31 mouse cellular contexts compared by ENCODE assay signal in the genomic region with DNA sequence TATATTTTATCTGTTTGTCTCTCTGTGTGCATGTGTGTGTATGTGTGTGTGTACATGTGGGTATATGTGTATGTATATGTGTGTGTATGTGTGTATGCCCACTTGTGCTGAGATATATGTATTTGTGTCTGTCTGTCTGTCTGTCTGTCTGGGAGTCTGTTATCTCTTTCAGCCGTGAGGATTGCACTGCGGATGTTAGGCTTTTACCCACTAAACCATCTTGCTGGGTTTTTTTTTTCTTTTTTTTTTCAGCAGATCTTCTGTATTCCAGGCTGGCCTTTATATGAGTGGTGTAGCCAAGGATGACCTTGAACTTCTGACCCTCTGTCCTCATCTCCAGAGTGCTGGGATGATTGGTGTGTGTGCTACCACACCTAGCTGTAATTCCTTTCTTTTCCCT. TPM values are rescaled to one million over a fixed set of nuclear protein-coding genes. Genes with fewer than 3 reads are reported as not detected.
DNase-seq lines count a peak whose midpoint lies in the region; ATAC-seq and TF ChIP-seq lines count a peak whose summit lies in the region.
"Had no signal": no experiment of that assay in that cellular context is flagged by ENCODE, and none has a peak within 500 bp of the region (broad histone marks: within the 10 kb centered on the region; RNA-seq: fewer than 3 reads in every experiment).

No protein-coding gene starts in this region.

- H3K27me3 ChIP-seq in megakaryocyte, embryonic 14.5 days (replicated peaks), result no peaks in the 10 kb centered on the region
- no peaks in the 10 kb centered on the region for H3K27me3 ChIP-seq in MEL (ENCODE audit: control insufficient read depth in 1 of 2, insufficient read depth in 2 of 2, low read length in 2 of 2)
- H3K27me3 ChIP-seq: embryonic facial prominence, embryonic 13.5 days; forebrain, embryonic 12.5 days; forebrain, embryonic 15.5 days; hindbrain, embryonic 12.5 days; hindbrain, embryonic 15.5 days had no signal

- intact Hi-C loops in left cerebral cortex, postnatal 10 days (cut with DNase I), result no loop called here

- no peaks in the 10 kb centered on the region for H3K9me3 ChIP-seq in megakaryocyte, embryonic 14.5 days
- no peaks in the 10 kb centered on the region for H3K9me3 ChIP-seq in MEL (replicated peaks; ENCODE audit: insufficient read depth, low read length)
- H3K9me3 ChIP-seq: embryonic facial prominence, embryonic 10.5 days; embryonic facial prominence, embryonic 13.5 days; forebrain, embryonic 12.5 days; forebrain, embryonic 15.5 days; G1E; hindbrain, embryonic 12.5 days; hindbrain, embryonic 15.5 days had no signal

- TF ChIP-seq CTCF in MEL (IDR thresholded peaks at IDR 0.05 in 2 of 3, conservative IDR thresholded peaks at IDR 0.05 in 1 of 3; ENCODE audit: control insufficient read depth in 1 of 3, insufficient read depth in 1 of 3, low read depth in 2 of 3, low read length in 3 of 3, poor library complexity in 1 of 3, severe bottlenecking in 1 of 3), result no peak
- no peak for TF ChIP-seq CTCF in bone marrow macrophage, adult 2 months (IDR thresholded peaks at IDR 0.05; ENCODE audit: low read depth, low read length)

- H3K4me3 ChIP-seq in megakaryocyte, embryonic 14.5 days (replicated peaks), result peak overlapping the region; percentile 86
- H3K4me3 ChIP-seq in MEL (ENCODE audit: control insufficient read depth in 1 of 2, insufficient read depth in 1 of 2, low read depth in 2 of 2, low read length in 2 of 2), result no peak overlapping the region
- no peak overlapping the region for H3K4me3 ChIP-seq in bone marrow macrophage, adult 2 months (ENCODE audit: insufficient read depth, low read length)
- H3K4me3 ChIP-seq: embryonic facial prominence, embryonic 10.5 days; embryonic facial prominence, embryonic 13.5 days; erythroblast, embryonic 14.5 days; forebrain, embryonic 12.5 days; forebrain, embryonic 15.5 days; gastrocnemius, adult 2 months; hindbrain, embryonic 12.5 days; hindbrain, embryonic 15.5 days had no signal

- peaks cover 42% of the 10 kb centered on the region for H3K4me1 ChIP-seq in megakaryocyte, embryonic 14.5 days
- H3K4me1 ChIP-seq in MEL (ENCODE audit: control insufficient read depth in 1 of 2, insufficient read depth in 2 of 2, low read length in 2 of 2), result peaks cover 26 to 38% of the 10 kb centered on the region in 2 experiments
- H3K4me1 ChIP-seq in bone marrow macrophage, adult 2 months (ENCODE audit: control insufficient read depth, insufficient read depth, low read length), result peaks cover 55% of the 10 kb centered on the region
- H3K4me1 ChIP-seq: embryonic facial prominence, embryonic 13.5 days; forebrain, embryonic 12.5 days; forebrain, embryonic 15.5 days; hindbrain, embryonic 12.5 days; hindbrain, embryonic 15.5 days had no signal

- peak; percentile 36 to 48; a peak in 1 of 4 replicates for TF ChIP-seq EP300 in MEL (IDR thresholded peaks at IDR 0.05; ENCODE audit: low read depth in 1 of 2, low read length in 2 of 2)

- ATAC-seq in megakaryocyte, adult 5-6 weeks (ENCODE audit: poor library complexity, severe bottlenecking), result no peak
- ATAC-seq: activated CD4-positive, CD25-positive, alpha-beta regulatory T cell, adult 4 months; forebrain, embryonic 15.5 days had no signal

- H3K27ac ChIP-seq in MEL (ENCODE audit: control insufficient read depth, low read depth, low read length), result peak overlapping the region; percentile 67
- peak overlapping the region; percentile 90 for H3K27ac ChIP-seq in bone marrow macrophage, adult 2 months (ENCODE audit: insufficient read depth, low read depth, low read length)
- H3K27ac ChIP-seq: embryonic facial prominence, embryonic 10.5 days; embryonic facial prominence, embryonic 13.5 days; forebrain, embryonic 12.5 days; forebrain, embryonic 15.5 days; gastrocnemius, adult 2 months; hindbrain, embryonic 12.5 days; hindbrain, embryonic 15.5 days had no signal

- TF ChIP-seq POLR2A in MEL (IDR thresholded peaks at IDR 0.05; ENCODE audit: control insufficient read depth in 1 of 2, insufficient read depth in 1 of 2, low read depth in 1 of 2, low read length in 2 of 2, poor library complexity in 1 of 2), result no peak
- no peak for TF ChIP-seq POLR2A in bone marrow macrophage, adult 2 months (IDR thresholded peaks at IDR 0.05; ENCODE audit: borderline replicate concordance, low read depth, low read length)

- no peaks in the 10 kb centered on the region for H3K36me3 ChIP-seq in megakaryocyte, embryonic 14.5 days (replicated peaks; ENCODE audit: low read length)
- H3K36me3 ChIP-seq in MEL (ENCODE audit: control insufficient read depth in 1 of 2, insufficient read depth in 2 of 2, low read length in 2 of 2), result peaks cover 0 to 36% of the 10 kb centered on the region in 2 experiments; a peak in 2 of 4 replicates
- H3K36me3 ChIP-seq: embryonic facial prominence, embryonic 10.5 days; embryonic facial prominence, embryonic 13.5 days; forebrain, embryonic 12.5 days; forebrain, embryonic 15.5 days; G1E; hindbrain, embryonic 12.5 days; hindbrain, embryonic 15.5 days had no signal

- H3K79me2 ChIP-seq in MEL (ENCODE audit: control insufficient read depth, insufficient read depth, low read length, poor library complexity), result no peaks in the 10 kb centered on the region

- DNase-seq in MEL (ENCODE audit: low read depth, low spot score), result peak; percentile 67
- DNase-seq in left cerebral cortex, postnatal 10 days (ENCODE audit: extremely low spot score in 1 of 2, low spot score in 2 of 2), result no peak
- no peak for DNase-seq in frontal cortex, adult 2 months (ENCODE audit: extremely low spot score in 1 of 2, low spot score in 1 of 2)
- no peak for DNase-seq in kidney, postnatal 10 days
- DNase-seq: adrenal gland, adult 8-10 months; adrenal gland, postnatal 25 days; cerebellum, adult 11 months; cerebellum, adult 8-10 months; cerebellum, postnatal 10 days; cerebellum, postnatal 36 days; embryo, embryonic 11 days; gastrocnemius, adult 2 months; gastrocnemius, postnatal 14 days had no signal

- no peak overlapping the region for H3K9ac ChIP-seq in MEL (ENCODE audit: control insufficient read depth, low read depth, low read length, poor library complexity, severe bottlenecking)
- H3K9ac ChIP-seq: embryonic facial prominence, embryonic 13.5 days; forebrain, embryonic 12.5 days; forebrain, embryonic 15.5 days; hindbrain, embryonic 12.5 days; hindbrain, embryonic 15.5 days had no signal

- TF ChIP-seq RAD21 in MEL (IDR thresholded peaks at IDR 0.05; ENCODE audit: low read depth, low read length), result no peak

TF ChIP-seq in MEL, 35 proteins besides CTCF, POLR2A, EP300 and RAD21:
- TF ChIP-seq GATA1 (IDR thresholded peaks at IDR 0.05; ENCODE audit: low read depth, low read length) (peak; percentile 72), TCF12 (IDR thresholded peaks at IDR 0.05; ENCODE audit: low read depth, low read length) (0 out of 2 replicates have a peak, but pooled peaks have one; percentile 34), MAFK (IDR thresholded peaks at IDR 0.05; ENCODE audit: borderline replicate concordance, low read depth, low read length) (no peak), ZNF384 (IDR thresholded peaks at IDR 0.05; ENCODE audit: low read depth, low read length) (peak; percentile 94)

RNA-seq across cellular contexts. Expression of a gene that starts 13.2 kb away (rescaled TPM):
- 0.69 and 6.0 TPM in 2 replicates for polyA plus RNA-seq in megakaryocyte, embryonic 14.5 days (2012; ENCODE audit: insufficient read depth, low replicate concordance)
- 209 and 227 TPM in 2 replicates for total RNA-seq in megakaryocyte, adult 5-6 weeks (2015)
- total RNA-seq in megakaryocyte, adult 5-6 weeks (2017), result 286 and 332 TPM in 2 replicates
- total RNA-seq in MEL (2012; rRNA removed), result not detected in 2 replicates
- polyA plus RNA-seq in MEL (2012; ENCODE audit: insufficient read depth in 1 of 2, insufficient read length in 2 of 2, low read depth in 1 of 2, low replicate concordance in 2 of 2, missing spikeins in 1 of 2), result not detected
- polyA plus RNA-seq in bone marrow macrophage, adult 2 months (2012; ENCODE audit: insufficient read depth, insufficient read length, missing spikeins), result 515 and 564 TPM in 2 replicates
- total RNA-seq in left cerebral cortex, postnatal 10 days (2021), result 1 to 10 TPM; 8.5 to 8.7 TPM
- polyA plus RNA-seq in frontal cortex, adult 2 months (2012; rRNA removed), result 9.4 and 14.6 TPM in 2 replicates

RNA-seq across cellular contexts. Expression of a gene that starts 13.2 kb away (rescaled TPM):
- polyA plus RNA-seq in megakaryocyte, embryonic 14.5 days (2012; ENCODE audit: insufficient read depth, low replicate concordance), result not detected in 2 replicates
- total RNA-seq in megakaryocyte, adult 5-6 weeks (2015), result 9.8 and 11.2 TPM in 2 replicates
- 0.81 and 2.3 TPM in 2 replicates for total RNA-seq in megakaryocyte, adult 5-6 weeks (2017)
- total RNA-seq in MEL (2012; rRNA removed), result not detected in 2 replicates
- not detected for polyA plus RNA-seq in MEL (2012; ENCODE audit: insufficient read depth in 1 of 2, insufficient read length in 2 of 2, low read depth in 1 of 2, low replicate concordance in 2 of 2, missing spikeins in 1 of 2)
- 1.7 and 11.3 TPM in 2 replicates for polyA plus RNA-seq in bone marrow macrophage, adult 2 months (2012; ENCODE audit: insufficient read depth, insufficient read length, missing spikeins)
- under 1 TPM in 1 of 2 experiments, not detected in 1; 0.09 TPM for total RNA-seq in left cerebral cortex, postnatal 10 days (2021)
- 0.02 TPM in 1 of 2 replicates, not detected in the other for polyA plus RNA-seq in frontal cortex, adult 2 months (2012; rRNA removed)
- total RNA-seq: adrenal gland, postnatal 25 days; G1E; gastrocnemius, adult 2 months; gastrocnemius, postnatal 14 days; gastrocnemius, postnatal 4 days; heart, postnatal 25 days; hematopoietic stem cell, adult 5-6 weeks had no signal
- polyA plus RNA-seq: embryonic facial prominence, embryonic 10.5 days; embryonic facial prominence, embryonic 13.5 days; erythroblast, embryonic 14.5 days; forebrain, embryonic 12.5 days; forebrain, embryonic 15.5 days; G1E; heart, embryonic 11.5 days; heart, embryonic 14.5 days; heart, postnatal 0 days; hindbrain, embryonic 12.5 days; hindbrain, embryonic 15.5 days had no signal

RNA-seq across cellular contexts. Expression of a gene that starts 45.5 kb away (rescaled TPM):
- polyA plus RNA-seq in megakaryocyte, embryonic 14.5 days (2012; ENCODE audit: insufficient read depth, low replicate concordance), result 0.50 TPM in 1 of 2 replicates, not detected in the other
- total RNA-seq in megakaryocyte, adult 5-6 weeks (2015), result not detected in 2 replicates
- total RNA-seq in megakaryocyte, adult 5-6 weeks (2017), result not detected in 2 replicates
- 0.13 and 0.19 TPM in 2 replicates for total RNA-seq in MEL (2012; rRNA removed)
- polyA plus RNA-seq in MEL (2012; ENCODE audit: insufficient read depth in 1 of 2, insufficient read length in 2 of 2, low read depth in 1 of 2, low replicate concordance in 2 of 2, missing spikeins in 1 of 2), result under 1 TPM in 1 of 2 experiments, not detected in 1; 0.14 TPM
- not detected in 2 replicates for polyA plus RNA-seq in bone marrow macrophage, adult 2 months (2012; ENCODE audit: insufficient read depth, insufficient read length, missing spikeins)
- total RNA-seq in left cerebral cortex, postnatal 10 days (2021), result under 1 TPM; 0.39 to 0.62 TPM
- polyA plus RNA-seq in frontal cortex, adult 2 months (2012; rRNA removed), result 2.5 and 2.8 TPM in 2 replicates
- total RNA-seq: hematopoietic stem cell, adult 5-6 weeks had no signal
- polyA plus RNA-seq: embryonic facial prominence, embryonic 10.5 days; forebrain, embryonic 12.5 days; forebrain, embryonic 15.5 days; hindbrain, embryonic 15.5 days had no signal

RNA-seq across cellular contexts. Expression of a gene that starts 55.6 kb away (rescaled TPM):
- 1.1 and 17.0 TPM in 2 replicates for polyA plus RNA-seq in megakaryocyte, embryonic 14.5 days (2012; ENCODE audit: insufficient read depth, low replicate concordance)
- total RNA-seq in megakaryocyte, adult 5-6 weeks (2015), result 251 and 323 TPM in 2 replicates
- total RNA-seq in megakaryocyte, adult 5-6 weeks (2017), result 48.0 and 56.5 TPM in 2 replicates
- total RNA-seq in MEL (2012; rRNA removed), result 0.10 and 0.12 TPM in 2 replicates
- under 1 TPM in 1 of 2 experiments, not detected in 1; 0.24 TPM for polyA plus RNA-seq in MEL (2012; ENCODE audit: insufficient read depth in 1 of 2, insufficient read length in 2 of 2, low read depth in 1 of 2, low replicate concordance in 2 of 2, missing spikeins in 1 of 2)
- polyA plus RNA-seq in bone marrow macrophage, adult 2 months (2012; ENCODE audit: insufficient read depth, insufficient read length, missing spikeins), result 126 and 140 TPM in 2 replicates
- 1 to 10 TPM; 3.7 to 5.5 TPM for total RNA-seq in left cerebral cortex, postnatal 10 days (2021)
- 7.5 and 10.1 TPM in 2 replicates for polyA plus RNA-seq in frontal cortex, adult 2 months (2012; rRNA removed)

Comparison
In these comparisons a context has a peak if more than half of its experiments do, and no peak if none do; other contexts are left out.
1. RNA of a gene that starts 13.2 kb away (polyA plus RNA-seq): 515 to 564 TPM in bone marrow macrophage, adult 2 months; 9.4 to 14.6 TPM in frontal cortex, adult 2 months, 0.69 to 6.0 TPM in megakaryocyte, embryonic 14.5 days and not detected in MEL; every median in the first group is over 10 times any median in the second.